Mouse (Mus musculus) ES-Bruce4 (cell line): ENCODE measurements around the gene Insr. TPM values are rescaled to one million over a fixed set of nuclear protein-coding genes. Genes with fewer than 3 reads are reported as not detected.
A peak's percentile ranks its signal among the peaks of the same experiment; 100 is the strongest.
"Not testable (repeated sequence)": the region's sequence is repeated elsewhere in the genome, so short reads cannot be mapped to it uniquely, and the experiment has no call there.

ENCODE experiments used
- H3K27ac ChIP-seq: 2 replicates; pipeline ENCODE4 v1.5.1; 2012; ENCODE audit warnings: low read length, inconsistent platforms; ENCODE audit not compliant: insufficient read depth
- H3K27me3 ChIP-seq: 2 replicates; pipeline ENCODE4 v1.6.1; 2012; ENCODE audit warnings: mild to moderate bottlenecking, low read length, inconsistent platforms; ENCODE audit not compliant: control insufficient read depth, poor library complexity, insufficient read depth, severe bottlenecking
- H3K36me3 ChIP-seq: 2 replicates; pipeline ENCODE4 v1.6.1; 2012; ENCODE audit warnings: inconsistent platforms, mild to moderate bottlenecking, low read length, moderate library complexity; ENCODE audit not compliant: control insufficient read depth, poor library complexity, insufficient read depth, severe bottlenecking
- H3K4me1 ChIP-seq: one replicate; pipeline ENCODE4 v1.8.1; 2011; ENCODE audit warnings: low read length; ENCODE audit not compliant: control insufficient read depth, insufficient read depth
- H3K4me3 ChIP-seq: 2 replicates; pipeline ENCODE4 v1.5.1; 2011; ENCODE audit warnings: low read depth, mild to moderate bottlenecking, low read length
- H3K9ac ChIP-seq: 2 replicates; pipeline ENCODE4 v1.6.1; 2012; ENCODE audit warnings: low read depth, mild to moderate bottlenecking, inconsistent platforms; ENCODE audit not compliant: poor library complexity, severe bottlenecking
- H3K9me3 ChIP-seq: replicated peaks from 2 replicates; pipeline ENCODE4 v1.6.1; 2012; ENCODE audit warnings: mild to moderate bottlenecking, low read length, inconsistent platforms; ENCODE audit not compliant: control insufficient read depth, poor library complexity, insufficient read depth, severe bottlenecking
- CTCF ChIP-seq: IDR thresholded peaks from one replicate; pipeline ENCODE4 v1.8.1; 2011; ENCODE audit warnings: low read depth, low read length
- EP300 ChIP-seq: IDR thresholded peaks from 2 replicates; pipeline ENCODE4 v1.6.1; 2011; ENCODE audit warnings: low read depth, low read length; ENCODE audit not compliant: insufficient read depth
- POLR2A ChIP-seq: IDR thresholded peaks from one replicate; pipeline ENCODE4 v1.8.1; 2011; ENCODE audit warnings: low read length; ENCODE audit not compliant: insufficient read depth
- polyA plus RNA-seq: library from polyadenylated mRNA; stranded (reverse); fragments of >200 nt; gene quantifications from 2 replicates; pipeline ENCODE4 v1.2.4, GENCODE M21; 2011; ENCODE audit warnings: low read depth; ENCODE audit not compliant: missing spikeins, insufficient read depth, insufficient read length

Gene Insr
- 30.9 and 31.7 TPM in 2 replicates for polyA plus RNA-seq

- no peak within 1 kb of the TSS for H3K27ac ChIP-seq
- peak within 1 kb of the TSS; percentile 86 for H3K9ac ChIP-seq
- peak within 1 kb of the TSS; percentile 87 for H3K4me3 ChIP-seq
- TF ChIP-seq CTCF (no peak), EP300 (peak; percentile 76), POLR2A (no peak)
- H3K4me1 ChIP-seq: no peaks in the 10 kb centered on the region
- H3K36me3 ChIP-seq: no peaks in the 10 kb centered on the region
- no peaks in the 10 kb centered on the region for H3K9me3 ChIP-seq
- no peaks in the 10 kb centered on the region for H3K27me3 ChIP-seq
Measured at GRCm38 (mm10) chr8:3278934-3279720, at the start of gene Insr. TSS of gene Insr (minus strand) at chr8:3279617.

GRCm38 (mm10) chr8:3327538-3328245 lies 48.3 kb upstream of the Insr start:
- TF ChIP-seq POLR2A: no peak
- no peaks in the 10 kb centered on the region for H3K9me3 ChIP-seq

GRCm38 (mm10) chr8:3327056-3327455 lies 47.6 kb upstream of the Insr start:
- TF ChIP-seq POLR2A (no peak), CTCF (no peak), EP300 (no peak)
- H3K4me1 ChIP-seq: no peaks in the 10 kb centered on the region
- 0 out of 2 replicates have a peak, but pooled peaks cover 3% of the 10 kb centered on the region for H3K27me3 ChIP-seq
- no peak overlapping the region for H3K4me3 ChIP-seq
- H3K9me3 ChIP-seq: no peaks in the 10 kb centered on the region
- H3K9ac ChIP-seq: no peak overlapping the region
- no peak overlapping the region for H3K27ac ChIP-seq
- H3K36me3 ChIP-seq: no peaks in the 10 kb centered on the region

More at GRCm38 (mm10) chr8:3327538-3328245, 48.3 kb upstream of the Insr start:
- Histone ChIP-seq H3K4me1 (no peaks in the 10 kb centered on the region), H3K27me3 (0 out of 2 replicates have a peak, but pooled peaks cover 3% of the 10 kb centered on the region), H3K9ac (no peak overlapping the region), H3K27ac (no peak overlapping the region), H3K4me3 (no peak overlapping the region), H3K36me3 (no peaks in the 10 kb centered on the region)

GRCm38 (mm10) chr8:3324253-3324652 lies 44.8 kb upstream of the Insr start:
- no peaks in the 10 kb centered on the region for H3K9me3 ChIP-seq
- H3K4me1 ChIP-seq: no peaks in the 10 kb centered on the region
- TF ChIP-seq CTCF: no peak
- TF ChIP-seq POLR2A: no peak
- TF ChIP-seq EP300: no peak
- no peak overlapping the region for H3K4me3 ChIP-seq
- H3K27ac ChIP-seq: no peak overlapping the region
- no peaks in the 10 kb centered on the region for H3K36me3 ChIP-seq
- 0 out of 2 replicates have a peak, but pooled peaks cover 3% of the 10 kb centered on the region for H3K27me3 ChIP-seq
- H3K9ac ChIP-seq: no peak overlapping the region

- not testable (repeated sequence) for H3K27ac ChIP-seq, H3K27me3 ChIP-seq, H3K9me3 ChIP-seq, H3K4me3 ChIP-seq, H3K36me3 ChIP-seq, H3K4me1 ChIP-seq, H3K9ac ChIP-seq
Measured at GRCm38 (mm10) chr8:3319267-3319666, 39.9 kb upstream of the Insr start.

- Histone ChIP-seq H3K9ac (no peak overlapping the region), H3K4me1 (no peaks in the 10 kb centered on the region), H3K36me3 (no peaks in the 10 kb centered on the region), H3K4me3 (no peak overlapping the region), H3K9me3 (no peaks in the 10 kb centered on the region; the same call in 1 of the 2 replicates), H3K27ac (no peak overlapping the region), H3K27me3 (no peaks in the 10 kb centered on the region)
- no peak for TF ChIP-seq POLR2A
- no peak for TF ChIP-seq CTCF
- TF ChIP-seq EP300: no peak
Measured at GRCm38 (mm10) chr8:3316585-3316984, 37.2 kb upstream of the Insr start.
